Mouse (Mus musculus): ENCODE data around the gene Kcnd1. TPM values are rescaled to one million over a fixed set of nuclear protein-coding genes. Genes with fewer than 3 reads are reported as not detected.
"Not testable (repeated sequence)": the region's sequence is repeated elsewhere in the genome, so short reads cannot be mapped to it uniquely, and the experiment has no call there.

Kcnd1 gene
- under 1 TPM; 0.18 to 0.43 TPM for total RNA-seq (2021)
- long read RNA-seq, experiment 1, result 0 reads
- long read RNA-seq, experiment 2, result 0 reads

DNA sequence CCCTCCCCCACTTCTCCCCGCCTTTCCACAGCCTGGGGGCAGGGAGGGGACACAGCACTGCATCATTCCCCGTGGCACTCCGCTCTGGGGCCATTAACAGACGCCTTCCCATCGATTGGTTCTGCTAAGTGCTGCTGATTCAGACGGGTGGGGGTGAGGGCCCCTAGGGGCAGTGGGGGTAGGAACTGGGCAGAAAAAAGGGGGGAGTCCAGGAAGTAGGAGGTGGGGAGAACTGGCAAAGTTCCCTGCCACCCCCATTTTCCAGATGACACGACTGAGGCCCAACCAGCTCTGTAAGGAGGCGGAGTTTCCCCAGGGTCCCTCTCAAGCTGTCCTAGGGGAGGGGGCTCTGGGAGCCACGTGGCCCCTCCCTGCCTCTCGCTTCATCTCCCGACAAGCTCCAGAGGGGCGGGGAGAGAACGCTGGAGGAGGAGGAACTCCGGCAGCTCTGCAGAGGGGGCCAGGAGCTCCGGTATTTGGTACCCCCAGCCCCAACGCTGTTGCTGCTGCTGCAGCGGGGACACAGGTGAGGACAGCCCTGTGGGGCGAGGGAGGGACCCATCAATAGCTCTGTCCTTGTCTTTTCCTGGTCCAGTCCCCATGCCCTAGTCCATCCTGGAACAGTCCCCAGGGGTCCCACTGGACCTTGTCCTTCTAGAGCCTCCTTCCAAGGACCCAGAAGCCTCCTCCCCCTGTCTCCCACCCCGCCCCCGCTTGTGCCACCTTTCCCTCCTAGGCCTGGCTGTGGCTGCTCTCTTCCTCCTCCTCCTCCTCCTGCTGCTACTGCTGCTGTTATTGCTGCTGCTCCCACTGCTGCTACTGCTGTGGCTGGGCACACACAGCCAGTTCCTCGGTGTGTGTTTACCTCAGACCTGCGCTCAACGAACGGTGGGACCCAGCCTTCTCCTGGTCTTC, at the start of gene Kcnd1:
Gene Kcnd1 (plus strand): TSS at position 425 of the 915 bp plus-strand sequence.
- peak; percentile 25 for DNase-seq

DNA sequence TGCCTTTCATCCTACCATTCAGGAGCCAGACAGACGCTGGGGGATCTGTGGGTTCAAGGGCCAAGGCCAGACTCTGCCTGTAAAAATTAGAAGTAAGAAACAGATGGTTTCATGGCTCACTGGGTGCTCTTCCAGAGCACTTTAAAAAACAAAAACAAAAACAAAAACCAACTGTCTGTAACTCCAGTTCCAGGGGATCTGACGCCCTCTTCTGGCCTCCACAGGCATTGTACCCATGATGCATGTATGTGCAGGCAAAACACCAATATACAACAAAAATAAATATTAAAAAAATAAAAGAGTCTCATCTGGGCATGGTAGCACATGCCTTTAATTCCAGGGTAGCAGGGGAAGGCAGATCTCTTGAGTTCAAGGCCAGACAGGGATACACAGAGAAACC, 49.3 kb upstream of the Kcnd1 start:
- DNase-seq, result no peak

DNA sequence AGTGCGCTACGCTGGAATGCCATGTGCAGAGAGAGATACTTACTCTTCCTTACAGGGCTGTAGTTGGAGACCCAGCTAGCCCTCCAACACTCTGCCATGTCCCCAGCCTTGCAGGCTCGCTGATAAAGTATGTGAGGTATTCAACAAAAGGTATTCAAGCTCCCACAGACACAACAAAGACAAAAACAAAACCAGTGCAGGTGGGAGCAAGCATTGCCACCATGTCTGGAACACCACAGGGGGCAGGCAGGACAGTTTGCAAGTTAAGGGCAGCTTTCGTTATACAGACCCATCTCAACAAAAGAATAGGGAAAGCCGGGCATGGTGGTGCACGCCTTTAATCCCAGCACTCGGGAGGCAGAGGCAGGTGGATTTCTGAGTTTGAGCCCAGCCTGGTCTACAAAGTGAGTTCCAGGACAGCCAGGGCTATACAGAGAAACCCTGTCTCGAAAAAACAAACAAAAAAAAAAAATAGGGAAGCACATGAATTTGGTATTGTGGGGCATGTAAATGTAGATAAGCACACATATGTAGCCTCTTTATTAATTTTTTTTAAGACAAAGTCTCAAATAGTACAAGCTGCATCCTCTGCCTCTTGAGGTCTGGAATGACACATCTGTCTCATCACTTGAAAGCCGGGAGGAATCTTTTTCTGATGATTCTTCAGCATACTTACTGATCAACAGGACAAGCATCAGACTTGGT, 46.4 kb upstream of the Kcnd1 start:
- no peak for DNase-seq

DNA sequence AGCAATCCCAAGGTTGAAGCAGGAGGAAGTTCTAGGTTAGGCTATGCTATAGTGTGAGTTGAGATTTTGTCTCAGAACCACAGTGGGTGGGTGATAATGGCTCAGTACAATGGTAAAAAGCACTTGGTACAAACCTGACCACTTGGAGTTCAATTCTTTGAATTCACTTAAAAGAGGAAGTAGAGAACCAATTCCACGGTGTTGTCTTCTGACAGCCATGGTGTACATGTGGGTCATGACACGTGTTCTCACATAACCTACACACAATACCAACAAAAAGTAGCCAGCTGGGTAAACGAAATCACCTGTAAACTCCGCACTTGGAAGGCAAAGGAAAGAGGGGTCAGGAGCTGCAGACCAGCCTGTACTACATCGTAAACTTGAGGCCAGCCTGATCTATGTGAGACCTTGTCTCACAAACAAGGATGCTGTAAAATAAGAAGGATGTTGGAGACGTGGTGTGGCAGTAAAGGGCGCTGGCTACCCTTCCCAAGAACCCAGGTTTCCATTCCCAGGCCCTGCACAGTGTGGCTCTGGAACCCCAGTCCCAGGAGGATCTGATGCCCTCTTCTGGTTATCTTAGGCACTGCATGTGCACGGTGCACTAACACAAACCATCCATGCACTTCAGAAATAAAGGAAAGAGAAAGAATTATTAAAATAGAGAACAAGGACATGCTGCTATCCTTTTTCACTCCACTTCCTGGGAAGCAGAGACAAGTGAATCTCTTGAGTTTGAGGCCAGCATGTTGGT, 45.6 kb upstream of the Kcnd1 start:
- no peak for DNase-seq

DNA sequence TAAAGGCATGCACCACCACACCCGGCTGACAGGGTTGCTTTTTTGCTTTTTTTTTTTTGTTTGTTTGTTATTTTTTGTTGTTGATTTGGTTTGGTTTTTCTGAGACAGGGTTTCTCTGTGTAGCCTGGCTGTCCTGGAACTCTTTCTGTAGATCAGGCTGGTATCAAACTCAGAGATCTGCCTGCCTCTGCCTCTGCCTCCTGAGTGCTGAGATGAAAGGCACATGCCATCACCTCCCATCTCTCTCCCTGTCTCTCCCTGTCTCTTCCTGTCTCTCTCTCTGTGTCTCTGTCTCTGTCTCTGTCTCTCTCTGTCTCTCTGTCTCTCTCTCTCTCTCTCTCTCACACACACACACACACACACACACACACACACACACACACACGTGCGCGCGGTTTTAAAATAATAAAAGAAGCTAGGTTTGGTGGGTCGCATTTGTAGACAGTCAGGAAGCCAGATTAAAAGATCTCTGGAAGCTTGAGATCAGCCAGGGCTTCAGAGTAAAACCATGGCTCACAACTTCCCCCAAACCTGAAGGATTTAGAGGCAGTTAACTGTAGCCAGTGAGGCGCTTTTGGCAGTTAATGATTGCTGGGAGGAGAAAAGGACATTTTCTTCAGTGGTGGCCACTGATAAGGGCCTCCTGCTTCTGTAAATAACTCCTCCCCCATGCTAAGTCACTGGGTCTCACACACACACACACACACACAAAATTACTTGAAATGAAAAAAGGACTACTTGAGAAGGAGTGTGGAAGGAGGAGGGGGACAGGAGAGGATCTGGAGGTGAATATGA, 43.4 kb upstream of the Kcnd1 start:
- DNase-seq, result no peak

DNA sequence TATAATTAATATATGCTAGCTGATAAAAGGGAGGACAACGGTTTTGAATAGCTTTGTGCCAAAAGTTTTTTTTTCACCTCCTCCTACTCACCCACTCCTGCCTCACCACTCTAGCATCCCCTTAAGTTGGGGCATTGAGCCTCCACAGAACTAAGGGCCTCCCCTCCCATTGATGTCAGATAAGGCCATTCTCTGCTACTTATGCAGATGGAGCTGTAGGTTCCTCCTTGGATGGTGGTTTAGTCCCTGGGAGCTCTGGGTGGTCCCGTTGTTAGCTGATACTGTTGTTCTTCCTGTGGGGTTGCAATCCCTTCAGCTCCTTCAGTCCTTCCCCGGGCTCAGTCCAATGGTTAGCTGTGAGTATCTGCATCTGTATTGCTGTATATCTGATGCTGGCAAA, 42.8 kb upstream of the Kcnd1 start:
- DNase-seq, result no peak

DNA sequence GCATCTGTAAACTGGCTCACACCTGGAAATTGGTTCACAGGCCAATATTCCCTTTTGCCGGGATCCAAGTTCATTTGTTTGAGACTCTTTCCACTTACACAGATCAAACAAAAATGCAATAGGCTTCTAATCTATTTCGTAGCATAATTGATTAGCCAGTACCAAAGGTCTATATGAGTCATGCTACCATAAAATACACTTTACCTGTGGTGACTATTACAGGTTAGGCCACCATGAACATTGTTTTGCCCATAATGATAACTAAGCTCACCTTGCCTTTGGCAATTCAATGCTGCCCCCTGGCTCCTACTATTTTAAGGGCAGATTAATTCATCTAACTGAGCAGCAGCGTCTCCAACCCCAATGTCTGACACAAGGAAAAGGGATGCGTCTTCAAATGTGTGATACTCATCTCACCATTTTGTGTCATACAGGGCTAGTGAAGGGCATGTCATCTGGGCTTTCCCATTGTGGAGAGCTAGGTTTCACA, 39.4 kb upstream of the Kcnd1 start:
- no peak for DNase-seq

DNA sequence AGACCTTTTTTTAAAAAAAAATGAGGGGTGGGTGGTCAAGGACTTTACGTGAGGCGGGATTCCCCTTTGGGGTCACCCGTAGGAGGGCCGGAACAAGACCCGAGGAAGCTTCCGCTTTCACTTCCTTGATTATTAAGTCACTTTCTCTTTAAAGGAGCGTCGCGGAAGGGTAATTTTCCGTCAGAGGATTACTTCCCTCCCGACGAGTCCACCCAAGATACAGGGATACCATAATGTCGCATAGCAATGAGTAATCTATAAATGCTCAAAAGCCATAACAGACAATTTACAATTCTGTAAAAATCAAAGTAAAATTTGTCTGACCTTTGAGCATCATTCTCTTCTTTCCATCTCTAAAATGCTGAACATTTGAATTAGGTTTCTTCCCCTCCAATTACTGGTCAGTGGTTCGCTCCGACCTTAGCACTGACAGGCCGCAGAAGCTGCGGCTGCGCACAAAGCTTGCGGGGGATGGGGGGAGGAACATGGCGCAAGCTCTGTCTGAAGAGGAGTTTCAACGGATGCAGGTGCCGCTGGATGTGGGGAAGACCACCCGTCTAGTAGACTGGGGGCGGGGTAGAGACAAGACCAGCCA, 32.5 kb upstream of the Kcnd1 start, which contains the start of gene Gripap1:
Gene Gripap1 (plus strand): TSS at position 224 of the 595 bp plus-strand sequence.
- peak; percentile 64 for DNase-seq

DNA sequence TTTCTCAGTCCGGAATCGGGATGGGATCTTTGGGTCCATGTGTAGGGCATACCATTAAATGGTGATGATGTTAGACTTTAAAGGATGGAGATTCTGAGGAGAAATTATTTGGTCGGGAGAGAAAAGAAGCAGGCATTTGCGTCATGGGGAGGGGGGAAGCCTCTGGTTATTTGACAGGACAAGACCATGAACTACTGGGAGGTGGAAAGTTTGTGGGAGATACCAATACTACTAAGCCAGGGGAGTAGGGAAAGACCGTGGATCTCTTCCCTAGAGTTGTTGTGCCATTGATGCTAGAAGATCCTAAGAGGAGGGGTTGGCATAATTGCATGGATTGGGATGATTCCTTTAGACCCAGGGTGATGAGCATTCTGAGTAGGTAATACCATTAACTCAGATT, 31.8 kb upstream of the Kcnd1 start:
- no peak for DNase-seq

DNA sequence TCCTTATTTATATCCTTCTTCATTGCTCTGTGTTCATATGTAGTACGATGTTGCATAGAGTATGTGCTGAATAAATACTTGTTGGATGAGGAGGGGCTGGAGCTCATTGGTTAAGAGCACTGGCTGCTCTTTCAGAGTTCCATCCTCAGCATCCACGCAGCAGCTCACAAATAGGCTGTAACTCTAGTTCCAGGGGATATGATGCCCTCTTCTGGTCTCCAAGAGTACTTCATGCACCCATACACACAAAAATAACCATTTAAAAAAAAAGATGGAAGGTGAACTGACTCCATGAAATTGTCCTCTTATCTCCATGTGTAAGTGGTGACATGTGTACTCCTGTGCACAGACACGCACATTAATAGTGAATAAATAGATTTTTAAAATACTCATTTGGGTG, 28.7 kb upstream of the Kcnd1 start:
- DNase-seq, result no peak

DNA sequence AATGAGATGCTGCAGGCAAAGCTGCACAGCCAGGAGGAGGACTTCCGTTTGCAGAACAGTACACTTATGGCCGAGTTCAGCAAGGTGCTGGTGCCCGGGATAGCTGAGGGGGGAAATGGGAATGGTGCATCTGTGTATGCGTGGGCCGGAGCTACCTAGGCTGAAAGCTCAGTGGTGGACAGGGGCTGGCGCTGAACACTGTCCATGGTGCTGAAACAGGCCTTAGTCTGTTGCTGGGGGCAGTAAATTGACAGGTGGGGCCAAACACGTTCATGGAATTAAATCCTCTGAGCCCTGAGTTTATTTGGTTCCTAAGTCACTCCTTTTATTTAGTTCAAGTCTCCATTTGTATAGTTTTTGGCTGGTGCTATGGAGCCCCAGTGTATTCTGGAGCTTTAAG, 27.1 kb upstream of the Kcnd1 start:
- DNase-seq, result no peak

DNA sequence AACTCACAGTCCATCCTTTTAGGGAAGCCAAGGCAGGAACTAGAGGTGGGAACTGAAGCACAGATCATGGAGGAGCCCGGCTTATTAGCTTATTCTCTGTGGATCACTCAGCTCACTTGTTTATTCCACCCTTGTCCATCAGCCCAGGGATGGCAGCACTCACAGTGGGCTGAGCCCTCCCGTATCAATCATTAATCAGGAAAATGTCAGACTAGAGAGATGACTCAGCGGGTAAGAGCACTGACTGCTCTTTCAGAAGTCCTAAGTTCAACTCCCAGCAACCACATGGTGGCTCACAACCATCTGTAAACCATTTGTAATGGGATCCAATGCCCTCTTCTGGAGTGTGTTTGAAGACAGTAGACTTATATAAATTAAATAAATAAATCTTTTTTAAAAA, 24.8 kb upstream of the Kcnd1 start:
- DNase-seq, result no peak

DNA sequence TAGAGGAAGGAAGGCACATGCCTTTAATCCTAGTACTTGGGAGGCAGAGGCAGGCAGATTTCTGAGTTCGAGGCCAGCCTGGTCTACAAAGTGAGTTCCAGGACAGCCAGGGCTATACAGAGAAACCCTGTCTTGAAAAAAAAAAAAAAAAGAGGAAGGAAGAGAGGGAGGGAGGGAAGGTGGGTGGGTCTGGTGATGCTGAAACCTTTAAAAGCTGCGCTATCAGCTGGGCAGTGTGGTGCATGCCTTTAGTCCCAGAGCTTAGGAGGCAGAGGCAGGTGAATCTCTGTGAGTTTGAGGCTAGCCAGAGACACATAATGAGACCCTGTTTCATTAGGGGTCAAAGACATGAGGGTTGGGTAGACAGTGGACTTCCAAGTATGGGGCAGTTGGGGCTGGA, 19.9 kb upstream of the Kcnd1 start:
- DNase-seq, result not testable (repeated sequence)

DNA sequence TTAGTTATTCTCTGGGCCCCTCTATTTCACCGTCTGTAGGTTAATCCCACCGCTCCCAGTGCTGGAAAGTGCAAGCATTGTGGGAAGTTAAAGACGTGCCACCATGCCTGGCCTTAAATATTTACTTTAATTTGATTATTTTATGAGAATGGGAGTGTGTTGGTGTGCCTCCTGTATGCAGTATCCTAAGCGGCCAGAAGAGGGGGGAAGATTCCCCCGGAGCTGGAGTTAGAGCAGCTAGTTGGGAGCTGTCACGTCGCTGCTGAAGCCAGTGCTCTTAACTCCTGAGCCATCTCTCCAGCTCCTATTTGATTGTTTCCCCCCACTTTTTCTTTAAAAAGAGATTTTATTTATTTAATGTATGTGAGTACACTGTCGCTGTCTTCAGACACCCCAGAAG, 7.1 kb upstream of the Kcnd1 start:
- DNase-seq, result not testable (repeated sequence)

DNA sequence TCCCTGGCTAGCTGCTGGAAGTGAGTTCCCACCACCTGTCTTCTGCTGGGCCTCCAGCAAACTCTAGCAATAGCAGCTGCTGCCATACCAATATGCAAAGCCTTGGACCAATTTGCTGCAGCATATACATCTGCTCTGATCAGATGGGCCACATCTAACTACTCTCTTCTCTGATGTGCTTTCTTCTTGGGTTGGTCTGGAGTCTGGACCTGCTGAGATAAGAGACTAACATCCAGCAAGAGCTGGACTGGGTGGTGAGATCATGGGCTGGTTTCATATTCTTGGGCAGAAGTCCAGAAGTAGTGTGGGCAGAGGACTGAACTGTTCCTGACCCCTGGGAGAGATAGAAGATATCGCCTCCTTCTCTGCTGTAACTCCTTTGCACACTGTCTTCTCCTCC, 15.1 kb downstream of the Kcnd1 start:
- no peak for DNase-seq

DNA sequence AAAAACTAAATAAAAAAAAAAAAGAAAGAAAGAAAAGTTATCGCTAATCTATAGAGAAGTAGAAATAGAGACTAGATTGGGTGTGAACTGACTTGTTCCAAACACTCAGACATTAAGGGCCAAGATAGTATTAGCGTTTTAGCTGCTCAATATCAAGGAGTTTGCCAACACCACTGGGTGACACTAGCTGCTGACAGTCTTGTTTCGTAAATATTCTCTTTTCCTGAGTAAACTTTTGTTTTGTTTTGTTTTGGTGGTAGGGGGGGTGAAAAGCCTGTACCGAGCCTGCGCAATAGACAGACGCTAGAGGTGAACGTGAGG, 18.7 kb downstream of the Kcnd1 start:
- DNase-seq, result no peak

DNA sequence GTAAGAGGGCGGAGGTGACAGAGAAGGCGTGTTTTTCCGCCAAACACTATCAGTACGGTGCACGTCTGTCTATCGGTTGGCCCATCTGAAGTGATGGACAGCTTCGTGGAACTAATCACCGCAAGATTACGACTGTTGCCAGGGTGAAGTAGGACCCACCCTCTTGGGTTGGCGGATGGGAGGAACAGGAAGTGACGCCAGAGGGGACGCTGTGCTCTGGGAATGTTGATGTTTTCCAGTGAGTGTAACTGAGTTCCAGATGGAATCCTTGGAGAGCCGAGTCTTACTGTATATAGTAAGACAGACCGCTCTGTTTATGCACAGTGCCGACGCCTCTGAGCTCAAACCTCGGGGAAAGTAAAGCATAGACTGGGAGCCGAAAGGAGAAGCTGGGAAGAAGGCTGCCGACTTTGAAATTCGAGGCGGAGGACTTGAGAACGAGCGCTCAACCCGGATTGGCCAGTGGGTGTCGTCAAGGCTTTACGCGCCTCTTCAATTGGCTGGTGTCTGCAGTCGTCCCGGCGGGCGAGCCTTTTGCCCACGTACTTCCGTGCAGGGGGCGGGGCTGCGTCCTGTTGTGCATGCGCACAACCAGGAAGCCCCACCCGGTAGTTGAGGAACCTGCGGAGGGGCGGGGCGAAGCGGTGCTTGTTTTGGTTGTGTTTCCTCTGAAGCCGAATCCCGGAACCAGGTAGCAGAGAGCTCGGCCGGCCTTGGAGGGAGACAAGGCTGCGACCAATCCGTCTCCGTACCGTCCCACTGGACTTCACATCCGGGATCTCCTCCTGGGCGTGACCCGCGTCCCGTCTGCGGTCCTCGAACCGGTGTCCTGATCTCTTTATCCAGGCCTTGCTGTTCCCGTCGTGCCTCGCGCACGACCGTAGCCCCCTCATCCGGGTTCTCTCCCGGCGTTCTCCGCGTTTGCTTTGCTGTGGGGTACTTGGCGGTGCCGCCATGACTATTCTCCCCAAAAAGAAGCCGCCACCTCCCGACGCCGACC, 19.4 kb downstream of the Kcnd1 start, which contains the start of gene Otud5:
Gene Otud5 (plus strand): TSS at position 202 of the 1,000 bp plus-strand sequence.
- peak; percentile 95 for DNase-seq

DNA sequence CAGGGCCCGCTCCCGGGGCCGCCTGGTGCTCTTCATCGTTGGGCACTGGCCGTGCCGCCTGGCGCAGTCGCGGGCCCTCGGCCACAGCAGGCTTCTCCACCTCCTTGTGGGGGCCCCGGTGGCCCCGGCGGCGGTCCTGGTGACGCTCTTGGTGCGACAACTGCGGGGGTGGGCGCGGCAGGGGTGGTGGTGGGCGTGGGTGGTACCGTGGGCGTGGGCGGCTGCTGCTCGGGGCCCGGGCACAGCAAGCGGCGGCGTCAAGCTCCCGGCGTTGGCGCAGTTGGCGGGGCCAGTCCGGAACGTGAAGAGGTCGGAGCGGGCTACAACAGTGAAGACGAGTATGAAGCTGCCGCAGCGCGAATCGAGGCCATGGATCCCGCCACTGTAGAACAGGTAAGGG, 20.2 kb downstream of the Kcnd1 start:
- DNase-seq, result peak; percentile 8

DNA sequence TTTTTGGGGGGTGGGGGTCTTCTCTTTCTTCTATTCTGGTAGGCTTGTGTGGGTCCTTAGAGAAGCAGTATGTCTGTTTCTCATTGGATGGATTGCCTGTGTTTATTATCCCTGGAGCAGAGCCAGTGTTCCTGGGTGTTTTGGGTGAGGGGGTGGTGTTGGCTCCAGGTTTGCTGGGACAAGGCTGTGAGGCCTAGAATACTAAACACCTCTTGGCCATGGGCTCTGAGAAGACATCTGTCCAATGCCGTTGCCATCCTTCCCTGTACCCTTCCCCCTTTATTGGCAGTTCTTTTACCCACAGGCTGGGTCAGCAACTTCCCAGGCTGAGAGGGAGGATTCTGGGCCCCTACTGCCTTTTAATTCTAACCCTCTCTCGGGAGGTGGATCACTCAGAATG, 25.8 kb downstream of the Kcnd1 start:
- DNase-seq, result no peak

DNA sequence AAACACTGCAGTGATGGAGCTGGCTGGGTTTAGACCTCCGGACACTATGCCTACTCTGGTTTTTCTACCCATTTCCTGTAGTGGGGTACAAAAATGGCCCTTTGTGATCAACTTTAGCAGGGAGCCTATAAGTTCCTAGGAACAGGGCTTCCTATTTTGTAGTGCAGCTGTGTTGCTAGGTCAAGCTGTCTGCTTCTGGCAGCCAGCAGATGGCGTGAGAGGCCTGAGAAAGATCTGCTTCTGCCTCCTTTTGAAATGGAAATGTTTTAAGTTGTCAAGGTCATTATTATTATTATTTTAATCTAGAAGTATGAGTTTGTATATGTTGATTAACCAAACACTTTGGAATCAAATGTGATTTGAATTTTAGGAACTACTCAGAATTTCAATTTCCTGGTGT, 32.5 kb downstream of the Kcnd1 start:
- DNase-seq, result no peak
